Mouse (Mus musculus): ENCODE measurements around the gene Gata5. TPM values are rescaled to one million over a fixed set of nuclear protein-coding genes. Genes with fewer than 3 reads are reported as not detected.

Gene Gata5
- polyA plus RNA-seq, 1 experiment from 2014 or later, result 20.9 TPM

DNA sequence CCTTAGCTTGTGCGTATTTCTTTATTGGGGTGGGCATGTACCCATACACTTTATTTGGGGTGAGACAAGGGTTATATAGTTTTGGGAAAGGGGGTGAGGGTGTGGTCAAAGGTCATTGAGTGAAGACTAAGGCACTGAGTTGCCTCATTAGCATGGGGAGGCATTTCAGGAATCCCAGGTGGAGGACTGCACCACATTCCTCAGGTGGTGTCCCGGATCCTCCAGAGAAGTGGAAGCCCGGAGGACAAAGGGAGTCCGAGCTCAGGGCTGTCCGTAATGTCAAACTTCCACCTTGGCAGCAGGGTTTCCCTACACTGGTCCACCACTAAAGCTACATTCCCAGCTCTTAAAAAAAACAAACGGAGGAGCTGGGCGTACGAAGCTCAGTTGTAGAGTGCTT, 41.6 kb downstream of the Gata5 start:
- peaks cover 10% of the 10 kb centered on the region; the same call in 1 of the 2 replicates for H3K4me1 ChIP-seq (replicated peaks; ENCODE audit: control insufficient read depth, insufficient read depth, low read length)
- H3K4me2 ChIP-seq (replicated peaks; ENCODE audit: low read depth), result no peak overlapping the region
- no peak for TF ChIP-seq CTCF (IDR thresholded peaks at IDR 0.05; ENCODE audit: low read depth)
- no peaks in the 10 kb centered on the region for H3K9me3 ChIP-seq (ENCODE audit: control insufficient read depth)
- no peak overlapping the region for H3K9ac ChIP-seq (ENCODE audit: low read depth, low read length)
- H3K27ac ChIP-seq (ENCODE audit: low read depth, low read length), result no peak overlapping the region
- H3K36me3 ChIP-seq (ENCODE audit: control insufficient read depth, insufficient read depth), result no peaks in the 10 kb centered on the region
- 72% methylated on average over 8 of the region's 8 CpGs for WGBS
- H3K27me3 ChIP-seq (replicated peaks; ENCODE audit: control insufficient read depth, insufficient read depth, low read length), result no peaks in the 10 kb centered on the region
- no peak for ATAC-seq
- no peak overlapping the region for H3K4me3 ChIP-seq (ENCODE audit: low read depth, low read length)

DNA sequence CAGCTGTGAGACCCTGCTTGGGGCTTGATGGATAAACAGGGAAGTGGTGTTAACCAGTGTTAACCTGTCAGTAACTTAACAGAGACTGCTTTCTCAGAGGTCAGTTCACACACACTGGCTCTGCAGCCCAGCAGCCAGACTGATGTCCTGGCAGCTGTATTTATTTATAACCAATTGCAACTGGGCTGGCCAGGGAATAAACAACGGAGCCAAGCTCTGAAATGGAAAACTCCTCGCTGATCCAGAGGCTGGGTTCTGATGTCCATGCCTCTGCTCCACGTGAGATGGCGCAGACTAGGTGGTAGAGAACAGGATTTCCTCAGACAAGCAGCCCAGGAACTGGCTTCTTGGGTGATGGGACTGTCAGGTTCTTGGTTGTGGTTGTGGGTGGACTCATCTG, 42.5 kb downstream of the Gata5 start:
- Histone ChIP-seq H3K27me3 (replicated peaks; ENCODE audit: control insufficient read depth, insufficient read depth, low read length) (no peaks in the 10 kb centered on the region), H3K27ac (ENCODE audit: low read depth, low read length) (no peak overlapping the region), H3K4me2 (replicated peaks; ENCODE audit: low read depth) (0 out of 2 replicates have a peak overlapping the region, but pooled peaks have one; percentile 17), H3K9ac (ENCODE audit: low read depth, low read length) (no peak overlapping the region), H3K4me1 (replicated peaks; ENCODE audit: control insufficient read depth, insufficient read depth, low read length) (peaks cover 10% of the 10 kb centered on the region; the same call in 1 of the 2 replicates), H3K9me3 (ENCODE audit: control insufficient read depth) (no peaks in the 10 kb centered on the region), H3K4me3 (ENCODE audit: low read depth, low read length) (no peak overlapping the region), H3K36me3 (ENCODE audit: control insufficient read depth, insufficient read depth) (no peaks in the 10 kb centered on the region)
- TF ChIP-seq CTCF (IDR thresholded peaks at IDR 0.05; ENCODE audit: low read depth), result no peak
- WGBS, result 41% methylated on average over 4 of the region's 4 CpGs
- ATAC-seq, result no peak

DNA sequence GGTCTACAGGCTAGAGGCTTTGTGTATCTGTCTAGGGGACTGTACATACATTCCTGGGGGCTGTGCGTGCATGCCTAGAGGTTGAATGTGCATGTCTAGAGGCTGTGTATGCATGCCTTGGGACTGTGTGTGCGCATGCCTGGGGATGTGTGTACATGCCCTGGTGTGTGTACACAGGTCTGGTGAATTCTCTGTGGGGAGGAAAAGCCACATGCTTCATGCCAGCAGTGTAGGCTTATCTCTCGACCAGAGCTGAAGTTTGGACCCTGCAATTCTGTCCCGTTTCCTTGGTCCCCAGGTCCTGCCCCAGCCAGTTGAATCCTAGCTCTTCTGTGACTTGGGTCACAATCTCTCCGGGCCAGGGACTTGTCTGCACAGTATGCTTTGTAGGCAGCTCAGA, 42.9 kb downstream of the Gata5 start:
- Histone ChIP-seq H3K4me3 (ENCODE audit: low read depth, low read length) (no peak overlapping the region), H3K4me2 (replicated peaks; ENCODE audit: low read depth) (0 out of 2 replicates have a peak overlapping the region, but pooled peaks have one; percentile 17), H3K9ac (ENCODE audit: low read depth, low read length) (no peak overlapping the region), H3K4me1 (replicated peaks; ENCODE audit: control insufficient read depth, insufficient read depth, low read length) (peaks cover 10% of the 10 kb centered on the region; the same call in 1 of the 2 replicates), H3K27me3 (replicated peaks; ENCODE audit: control insufficient read depth, insufficient read depth, low read length) (no peaks in the 10 kb centered on the region), H3K27ac (ENCODE audit: low read depth, low read length) (no peak overlapping the region), H3K36me3 (ENCODE audit: control insufficient read depth, insufficient read depth) (no peaks in the 10 kb centered on the region), H3K9me3 (ENCODE audit: control insufficient read depth) (no peaks in the 10 kb centered on the region)
- no peak for TF ChIP-seq CTCF (IDR thresholded peaks at IDR 0.05; ENCODE audit: low read depth)
- WGBS, result 32% methylated on average over 5 of the region's 5 CpGs
- ATAC-seq, result peak; percentile 76

DNA sequence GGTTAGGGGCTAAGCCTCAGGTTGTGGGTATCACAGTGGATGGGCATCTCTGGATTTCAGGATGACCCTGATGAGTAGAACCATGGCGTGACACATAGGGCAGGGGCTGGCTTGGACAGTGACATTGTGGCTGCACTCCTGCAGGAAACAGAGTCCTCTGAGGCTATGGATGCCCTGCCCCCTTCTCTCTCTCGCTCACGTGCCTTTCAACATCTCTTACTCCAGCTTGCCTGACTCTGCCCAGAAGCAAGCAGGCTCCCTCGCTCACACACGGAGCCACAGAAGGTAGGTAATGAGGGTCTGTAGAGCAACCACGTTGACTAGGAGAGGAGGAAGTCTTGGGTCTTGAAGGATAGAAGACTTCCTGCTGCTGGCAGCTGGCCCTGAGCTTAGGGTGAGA, 44.0 kb downstream of the Gata5 start:
- no peaks in the 10 kb centered on the region for H3K27me3 ChIP-seq (replicated peaks; ENCODE audit: control insufficient read depth, insufficient read depth, low read length)
- H3K9ac ChIP-seq (ENCODE audit: low read depth, low read length), result no peak overlapping the region
- no peaks in the 10 kb centered on the region for H3K9me3 ChIP-seq (ENCODE audit: control insufficient read depth)
- no peak overlapping the region for H3K4me3 ChIP-seq (ENCODE audit: low read depth, low read length)
- TF ChIP-seq CTCF (IDR thresholded peaks at IDR 0.05; ENCODE audit: low read depth), result no peak
- no peak for ATAC-seq
- 40% methylated on average over 6 of the region's 6 CpGs for WGBS
- H3K4me2 ChIP-seq (replicated peaks; ENCODE audit: low read depth), result no peak overlapping the region
- no peak overlapping the region for H3K27ac ChIP-seq (ENCODE audit: low read depth, low read length)
- peaks cover 10% of the 10 kb centered on the region; the same call in 1 of the 2 replicates for H3K4me1 ChIP-seq (replicated peaks; ENCODE audit: control insufficient read depth, insufficient read depth, low read length)
- H3K36me3 ChIP-seq (ENCODE audit: control insufficient read depth, insufficient read depth), result no peaks in the 10 kb centered on the region

DNA sequence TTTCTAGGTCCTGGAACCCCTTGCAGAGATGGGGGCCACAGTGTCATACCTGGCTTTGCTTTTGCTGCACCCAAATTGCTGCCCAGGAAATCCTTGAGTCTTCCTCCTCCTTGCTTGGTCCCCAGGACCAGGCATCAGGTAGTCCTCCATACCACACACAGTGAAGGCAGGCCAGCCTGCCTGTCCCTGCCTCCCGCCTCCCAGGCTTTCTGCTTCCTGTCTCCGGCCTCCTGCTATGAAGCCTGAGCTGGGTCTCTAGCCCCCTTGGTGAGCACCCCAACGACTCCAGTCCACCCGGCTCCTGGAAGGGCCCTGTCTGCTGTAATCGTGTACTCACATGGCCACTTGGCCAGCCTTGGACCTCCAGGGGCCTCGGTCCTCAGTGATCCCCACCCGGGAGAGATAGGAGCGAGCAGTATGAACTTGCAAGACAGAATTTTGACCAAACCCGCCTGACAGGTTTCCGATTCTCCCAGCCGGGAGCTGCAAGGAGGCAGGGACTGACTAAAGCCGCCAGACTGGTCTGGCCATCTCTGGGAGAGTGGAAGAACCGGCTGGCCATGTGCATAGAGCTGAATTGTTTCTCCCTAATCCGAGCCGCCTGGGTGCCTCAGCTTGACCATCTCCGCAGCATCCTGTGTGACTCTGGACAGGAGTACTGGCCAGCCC, 44.9 kb downstream of the Gata5 start, which contains the start of gene Rbbp8nl:
Rbbp8nl (minus strand) TSS at position 440 of the 669 bp plus-strand sequence.
- no peak within 1 kb of the TSS for H3K9ac ChIP-seq (ENCODE audit: low read depth, low read length)
- H3K4me3 ChIP-seq (ENCODE audit: low read depth, low read length), result no peak within 1 kb of the TSS
- peak; percentile 42; the same call in 1 of the 2 replicates for ATAC-seq
- peak within 1 kb of the TSS; percentile 46 for H3K4me2 ChIP-seq (replicated peaks; ENCODE audit: low read depth)
- peaks cover 10% of the 10 kb centered on the region; the same call in 1 of the 2 replicates for H3K4me1 ChIP-seq (replicated peaks; ENCODE audit: control insufficient read depth, insufficient read depth, low read length)
- no peaks in the 10 kb centered on the region for H3K36me3 ChIP-seq (ENCODE audit: control insufficient read depth, insufficient read depth)
- no peak for TF ChIP-seq CTCF (IDR thresholded peaks at IDR 0.05; ENCODE audit: low read depth)
- 24% methylated on average over 16 of the region's 16 CpGs for WGBS
- H3K27ac ChIP-seq (ENCODE audit: low read depth, low read length), result peak within 1 kb of the TSS; percentile 35; the same call in 1 of the 2 replicates
- no peaks in the 10 kb centered on the region for H3K9me3 ChIP-seq (ENCODE audit: control insufficient read depth)
- no peaks in the 10 kb centered on the region for H3K27me3 ChIP-seq (replicated peaks; ENCODE audit: control insufficient read depth, insufficient read depth, low read length)

DNA sequence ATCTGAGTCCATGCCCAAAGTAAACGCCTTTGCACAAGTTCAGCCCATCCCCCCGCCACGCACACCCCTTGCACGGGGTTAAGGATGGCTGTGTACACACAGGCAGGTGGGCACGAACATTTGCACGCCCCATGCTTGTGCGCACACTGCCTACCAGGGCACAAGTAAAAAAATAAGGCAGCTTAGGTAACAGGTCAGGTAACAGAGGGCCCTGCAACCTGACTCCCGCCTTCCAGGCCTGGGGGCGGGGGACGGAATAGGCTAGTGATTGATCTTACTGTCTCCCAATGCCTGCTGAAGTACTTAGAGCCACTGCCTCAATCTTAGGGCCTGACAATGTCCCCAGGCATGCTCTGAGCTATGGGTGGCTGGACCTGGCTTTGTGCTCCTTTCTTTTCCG, 45.5 kb downstream of the Gata5 start:
- H3K4me3 ChIP-seq (ENCODE audit: low read depth, low read length), result no peak overlapping the region
- peak overlapping the region; percentile 35; the same call in 1 of the 2 replicates for H3K27ac ChIP-seq (ENCODE audit: low read depth, low read length)
- 30% methylated on average over 11 of the region's 11 CpGs for WGBS
- H3K4me2 ChIP-seq (replicated peaks; ENCODE audit: low read depth), result peak overlapping the region; percentile 46; the same call in 1 of the 2 replicates
- H3K9ac ChIP-seq (ENCODE audit: low read depth, low read length), result no peak overlapping the region
- no peak for ATAC-seq
- no peaks in the 10 kb centered on the region for H3K27me3 ChIP-seq (replicated peaks; ENCODE audit: control insufficient read depth, insufficient read depth, low read length)
- TF ChIP-seq CTCF (IDR thresholded peaks at IDR 0.05; ENCODE audit: low read depth), result no peak
- peaks cover 10% of the 10 kb centered on the region; the same call in 1 of the 2 replicates for H3K4me1 ChIP-seq (replicated peaks; ENCODE audit: control insufficient read depth, insufficient read depth, low read length)
- no peaks in the 10 kb centered on the region for H3K36me3 ChIP-seq (ENCODE audit: control insufficient read depth, insufficient read depth)
- H3K9me3 ChIP-seq (ENCODE audit: control insufficient read depth), result no peaks in the 10 kb centered on the region

All from intestine, postnatal 0 days (tissue).